Mouse (Mus musculus): ENCODE data around the gene Arl5b.

Gene Arl5b

GRCm38 (mm10) chr2:15049117-15049873 lies at the start of gene Arl5b:
TSS of gene Arl5b (plus strand) at chr2:15049395.
- DNase-seq = peak; percentile 92

- no peak for DNase-seq
Measured at GRCm38 (mm10) chr2:15007531-15007930, 41.7 kb upstream of the Arl5b start.

- DNase-seq = no peak
Measured at GRCm38 (mm10) chr2:15008072-15008471, 41.1 kb upstream of the Arl5b start.

GRCm38 (mm10) chr2:15026817-15027216 lies 22.4 kb upstream of the Arl5b start:
- DNase-seq = no peak

GRCm38 (mm10) chr2:15027816-15028215 lies 21.4 kb upstream of the Arl5b start:
- no peak for DNase-seq

GRCm38 (mm10) chr2:15038705-15039104 lies 10.5 kb upstream of the Arl5b start:
- no peak for DNase-seq

GRCm38 (mm10) chr2:15040326-15040725 lies 8.9 kb upstream of the Arl5b start:
- peak; percentile 18 for DNase-seq

GRCm38 (mm10) chr2:15054496-15054895 lies 5.3 kb downstream of the Arl5b start:
- no peak for DNase-seq

GRCm38 (mm10) chr2:15054945-15055637 lies 5.9 kb downstream of the Arl5b start, which contains the start of gene Nsun6:
TSS of gene Nsun6 (minus strand) at chr2:15055069.
- peak; percentile 97 for DNase-seq

GRCm38 (mm10) chr2:15055741-15056151 lies 6.6 kb downstream of the Arl5b start:
- DNase-seq = no peak

- DNase-seq = no peak
Measured at GRCm38 (mm10) chr2:15058227-15058626, 9.0 kb downstream of the Arl5b start.

GRCm38 (mm10) chr2:15060856-15061255 lies 11.7 kb downstream of the Arl5b start:
- DNase-seq = no peak

GRCm38 (mm10) chr2:15063815-15064214 lies 14.6 kb downstream of the Arl5b start:
- DNase-seq = no peak

GRCm38 (mm10) chr2:15064380-15065269 lies 15.4 kb downstream of the Arl5b start:
- DNase-seq = no peak

GRCm38 (mm10) chr2:15065447-15065846 lies 16.3 kb downstream of the Arl5b start:
- DNase-seq = no peak

GRCm38 (mm10) chr2:15067091-15067490 lies 17.9 kb downstream of the Arl5b start:
- no peak for DNase-seq

- no peak for DNase-seq
Measured at GRCm38 (mm10) chr2:15083702-15084101, 34.5 kb downstream of the Arl5b start.

- DNase-seq = no peak
Measured at GRCm38 (mm10) chr2:15087308-15087707, 38.1 kb downstream of the Arl5b start.

GRCm38 (mm10) chr2:15096514-15097090 lies 47.4 kb downstream of the Arl5b start:
- no peak for DNase-seq

GRCm38 (mm10) chr2:15104386-15104785 lies 55.2 kb downstream of the Arl5b start:
- no peak for DNase-seq

- no peak for DNase-seq
Measured at GRCm38 (mm10) chr2:15111290-15111689, 62.1 kb downstream of the Arl5b start.

GRCm38 (mm10) chr2:15111808-15112440 lies 62.7 kb downstream of the Arl5b start:
- DNase-seq = no peak
